Mouse (Mus musculus): ENCODE results near the gene Parp9. TPM values are rescaled to one million over a fixed set of nuclear protein-coding genes. Genes with fewer than 3 reads are reported as not detected.
"Not testable (repeated sequence)": the region's sequence is repeated elsewhere in the genome, so short reads cannot be mapped to it uniquely, and the experiment has no call there.

Gene Parp9
- 2.8 and 4.3 TPM in 2 replicates for polyA plus RNA-seq (2012; rRNA removed)
- 6.9 and 7.6 TPM in 2 replicates for polyA plus RNA-seq (2014; fragmentation: Nextera tagmentation; extraction: Ambion mirVana)

DNA sequence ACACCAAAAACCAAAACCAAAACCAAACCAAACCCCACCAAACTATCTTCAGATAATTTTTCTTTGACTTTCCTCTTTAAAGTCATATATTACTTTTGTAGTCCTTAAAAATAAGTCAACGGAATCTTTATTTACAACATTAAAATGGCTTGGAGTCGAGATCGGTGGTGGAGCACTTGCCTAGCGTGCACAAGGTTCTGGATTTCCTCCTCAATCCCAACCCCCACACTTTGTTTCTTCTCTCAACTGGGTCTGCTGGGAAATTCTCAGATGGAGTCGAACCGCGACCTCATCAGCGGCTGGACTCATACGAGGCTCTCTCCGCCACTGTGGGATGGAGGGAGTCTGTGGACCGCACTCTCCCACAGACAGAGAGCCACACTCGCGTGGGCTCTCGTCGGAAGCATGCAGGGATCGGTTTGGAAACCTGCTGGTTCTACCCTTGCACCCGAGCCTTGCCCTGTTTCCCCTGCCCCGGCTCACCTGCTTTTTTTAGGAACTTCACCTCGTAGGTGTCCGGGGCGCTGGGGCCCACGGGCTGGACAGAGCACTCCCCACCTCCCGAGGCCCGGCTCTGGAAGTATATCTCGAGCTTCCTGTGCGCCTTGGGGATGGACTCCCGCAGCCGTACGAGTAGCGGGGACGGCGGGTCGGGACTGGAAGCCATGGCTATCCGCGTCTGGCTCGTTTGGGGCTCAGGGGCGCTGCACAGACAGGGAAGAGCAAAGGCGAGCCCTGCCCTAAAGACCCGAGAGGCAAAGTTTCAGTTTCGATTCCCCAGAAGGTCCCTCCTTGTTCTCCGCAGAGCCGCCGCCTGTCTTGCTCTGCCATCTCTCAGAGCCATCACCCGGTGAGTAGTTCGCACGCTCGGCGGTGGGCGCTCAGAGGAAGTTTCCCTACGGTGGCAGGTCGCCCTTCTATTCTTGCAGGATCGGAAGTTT is at the start of gene Parp9, which contains the start of gene Dtx3l:
Gene Parp9, plus strand, starts transcription at position 260 of the 941 bp plus-strand sequence.
Gene Dtx3l, minus strand, starts transcription at position 941 of the 941 bp plus-strand sequence.
- DNase-seq (ENCODE audit: low read depth in 3 of 3, low spot score in 3 of 3) (peak; percentile 44 to 65 (median 47)), ATAC-seq (ENCODE audit: insufficient read depth) (peak; percentile 78)
- peaks cover 0 to 8% of the 10 kb centered on the region in 2 experiments; a peak in 1 of 4 replicates for H3K4me1 ChIP-seq (replicated peaks; ENCODE audit: control insufficient read depth in 2 of 2, insufficient read depth in 2 of 2, low read length in 1 of 2)
- peaks cover 2% of the 10 kb centered on the region for H3K36me3 ChIP-seq (replicated peaks; ENCODE audit: control insufficient read depth, insufficient read depth, low read depth)
- peak within 1 kb of the TSS; percentile 85 for H3K4me2 ChIP-seq (ENCODE audit: low read depth)
- H3K9ac ChIP-seq (replicated peaks), result peak within 1 kb of the TSS; percentile 87
- peak within 1 kb of the TSS; percentile 39 for H3K27ac ChIP-seq
- no peaks in the 10 kb centered on the region for H3K9me3 ChIP-seq (ENCODE audit: control insufficient read depth, low read length)
- TF ChIP-seq EP300 (IDR thresholded peaks at IDR 0.05; ENCODE audit: low read depth), result no peak
- no peak for TF ChIP-seq CTCF (IDR thresholded peaks at IDR 0.05; ENCODE audit: low read depth)
- peak within 1 kb of the TSS; percentile 80 to 88 for H3K4me3 ChIP-seq (ENCODE audit: insufficient read depth in 1 of 2, low read depth in 2 of 2, low read length in 2 of 2)
- WGBS (ENCODE audit: insufficient replicate concordance), result under 1% methylated on average over 52 of the region's 52 CpGs
- H3K27me3 ChIP-seq (ENCODE audit: control insufficient read depth, insufficient read depth, low read length), result no peaks in the 10 kb centered on the region

DNA sequence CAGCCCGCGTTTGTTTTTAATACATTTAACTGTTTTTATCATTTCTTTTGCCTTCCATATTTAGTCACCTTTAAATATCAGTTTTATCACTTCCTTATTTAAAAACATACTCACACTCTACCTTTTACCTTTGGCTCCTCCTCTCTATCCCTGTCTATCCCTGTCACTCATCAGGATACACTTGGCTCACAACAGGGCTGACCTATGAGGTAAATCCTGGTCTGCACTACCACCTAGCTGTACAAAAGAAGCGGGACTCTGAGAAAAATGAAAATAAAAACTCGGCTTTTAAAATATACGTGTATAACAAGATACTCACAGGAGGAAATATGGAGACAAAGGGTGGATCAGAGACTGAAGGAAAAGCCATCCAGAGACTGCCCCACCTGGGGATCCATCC is 49.4 kb upstream of the Parp9 start:
- Histone ChIP-seq H3K27ac (no peak overlapping the region), H3K27me3 (ENCODE audit: control insufficient read depth, insufficient read depth, low read length) (no peaks in the 10 kb centered on the region), H3K4me2 (ENCODE audit: low read depth) (no peak overlapping the region), H3K4me3 (ENCODE audit: insufficient read depth in 1 of 2, low read depth in 2 of 2, low read length in 2 of 2) (no peak overlapping the region), H3K4me1 (replicated peaks; ENCODE audit: control insufficient read depth in 2 of 2, insufficient read depth in 2 of 2, low read length in 1 of 2) (no peaks in the 10 kb centered on the region), H3K9ac (replicated peaks) (no peak overlapping the region), H3K36me3 (replicated peaks; ENCODE audit: control insufficient read depth, insufficient read depth, low read depth) (no peaks in the 10 kb centered on the region), H3K9me3 (ENCODE audit: control insufficient read depth, low read length) (no peaks in the 10 kb centered on the region)
- WGBS (ENCODE audit: insufficient replicate concordance), result 64% methylated on average over 5 of the region's 5 CpGs
- no peak for ATAC-seq (ENCODE audit: insufficient read depth)
- TF ChIP-seq EP300 (IDR thresholded peaks at IDR 0.05; ENCODE audit: low read depth) (no peak), CTCF (IDR thresholded peaks at IDR 0.05; ENCODE audit: low read depth) (no peak)
- no peak for DNase-seq (ENCODE audit: low read depth in 3 of 3, low spot score in 3 of 3)

DNA sequence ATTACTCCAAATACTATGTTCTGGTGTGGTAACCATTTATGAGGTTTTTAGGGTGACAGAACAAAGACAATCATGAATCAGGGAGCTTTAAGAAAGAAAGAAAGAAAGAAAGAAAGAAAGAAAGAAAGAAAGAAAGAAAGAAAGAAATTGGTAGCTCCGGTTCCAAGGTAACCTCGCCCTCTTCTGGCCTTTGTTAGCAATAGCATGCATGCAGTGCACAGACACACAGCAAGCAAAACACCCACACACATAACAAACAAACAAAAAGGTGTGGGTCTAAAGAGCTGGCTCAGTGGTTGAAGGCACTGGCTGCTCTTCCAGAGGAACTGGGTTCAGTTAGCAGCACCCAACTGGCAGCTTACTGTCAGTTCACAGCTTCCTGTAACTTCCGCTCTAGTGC is 47.6 kb upstream of the Parp9 start:
- DNase-seq (ENCODE audit: low read depth in 3 of 3, low spot score in 3 of 3), result no peak

DNA sequence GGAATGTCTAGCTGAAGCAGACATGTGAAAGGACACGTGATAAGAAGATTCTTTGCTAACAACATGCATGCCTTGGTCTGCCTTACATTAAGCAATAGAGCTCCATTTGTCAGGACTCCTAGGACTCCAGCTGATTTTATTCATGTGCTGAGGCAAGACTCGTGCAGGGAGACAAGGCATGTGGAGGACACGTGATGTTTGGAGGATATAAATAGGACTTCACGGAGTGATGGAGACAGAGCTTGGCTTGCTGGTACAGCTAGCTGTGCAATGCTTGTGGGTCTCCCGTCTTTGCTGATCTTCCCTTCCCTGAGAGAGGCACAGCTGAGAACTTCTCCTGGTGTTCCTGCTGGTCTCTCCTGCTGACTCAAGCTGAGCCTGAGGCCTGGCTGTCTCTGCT is 46.7 kb upstream of the Parp9 start:
- H3K4me3 ChIP-seq (ENCODE audit: insufficient read depth in 1 of 2, low read depth in 2 of 2, low read length in 2 of 2); DNase-seq (ENCODE audit: low read depth in 3 of 3, low spot score in 3 of 3); ATAC-seq (ENCODE audit: insufficient read depth); H3K36me3 ChIP-seq (replicated peaks; ENCODE audit: control insufficient read depth, insufficient read depth, low read depth); H3K9ac ChIP-seq (replicated peaks); H3K27me3 ChIP-seq (ENCODE audit: control insufficient read depth, insufficient read depth, low read length); H3K27ac ChIP-seq; H3K9me3 ChIP-seq (ENCODE audit: control insufficient read depth, low read length); H3K4me2 ChIP-seq (ENCODE audit: low read depth); H3K4me1 ChIP-seq (replicated peaks; ENCODE audit: control insufficient read depth in 2 of 2, insufficient read depth in 2 of 2, low read length in 1 of 2): not testable (repeated sequence)
- WGBS (ENCODE audit: insufficient replicate concordance), result 69% methylated on average over 5 of the region's 5 CpGs

More for the DNA sequence above, 47.6 kb upstream of the Parp9 start:
- Histone ChIP-seq H3K9me3 (ENCODE audit: control insufficient read depth, low read length) (no peaks in the 10 kb centered on the region), H3K27me3 (ENCODE audit: control insufficient read depth, insufficient read depth, low read length) (no peaks in the 10 kb centered on the region), H3K4me1 (replicated peaks; ENCODE audit: control insufficient read depth in 2 of 2, insufficient read depth in 2 of 2, low read length in 1 of 2) (no peaks in the 10 kb centered on the region), H3K4me3 (ENCODE audit: insufficient read depth in 1 of 2, low read depth in 2 of 2, low read length in 2 of 2) (no peak overlapping the region), H3K9ac (replicated peaks) (no peak overlapping the region), H3K27ac (no peak overlapping the region), H3K36me3 (replicated peaks; ENCODE audit: control insufficient read depth, insufficient read depth, low read depth) (no peaks in the 10 kb centered on the region), H3K4me2 (ENCODE audit: low read depth) (no peak overlapping the region)
- peak; percentile 72 for TF ChIP-seq CTCF (IDR thresholded peaks at IDR 0.05; ENCODE audit: low read depth)
- no peak for TF ChIP-seq EP300 (IDR thresholded peaks at IDR 0.05; ENCODE audit: low read depth)
- no peak for ATAC-seq (ENCODE audit: insufficient read depth)
- WGBS (ENCODE audit: insufficient replicate concordance), result 61% methylated on average over 3 of the region's 3 CpGs

DNA sequence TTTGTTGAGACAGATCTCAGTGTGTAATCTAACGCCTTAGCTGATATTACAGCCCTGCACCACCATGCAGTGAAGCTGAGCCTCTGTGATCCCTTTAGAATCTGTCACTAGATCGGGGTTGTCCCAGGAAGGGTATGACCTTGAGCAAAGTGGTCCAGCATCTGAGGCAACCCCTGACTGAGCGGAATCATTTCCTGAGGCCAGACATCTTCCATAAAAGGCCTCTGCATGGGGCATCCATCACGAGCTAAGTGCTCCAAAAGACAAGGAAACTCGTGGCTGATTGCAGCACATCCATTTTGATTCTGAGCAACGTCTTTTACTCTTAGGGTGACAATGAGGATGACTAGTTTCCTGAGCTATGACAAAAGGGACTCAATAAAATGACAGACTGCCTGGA is 43.3 kb upstream of the Parp9 start:
- Histone ChIP-seq H3K9ac (replicated peaks) (no peak overlapping the region), H3K4me3 (ENCODE audit: insufficient read depth in 1 of 2, low read depth in 2 of 2, low read length in 2 of 2) (no peak overlapping the region), H3K36me3 (replicated peaks; ENCODE audit: control insufficient read depth, insufficient read depth, low read depth) (no peaks in the 10 kb centered on the region), H3K4me1 (replicated peaks; ENCODE audit: control insufficient read depth in 2 of 2, insufficient read depth in 2 of 2, low read length in 1 of 2) (no peaks in the 10 kb centered on the region), H3K27me3 (ENCODE audit: control insufficient read depth, insufficient read depth, low read length) (no peaks in the 10 kb centered on the region), H3K27ac (no peak overlapping the region), H3K4me2 (ENCODE audit: low read depth) (no peak overlapping the region), H3K9me3 (ENCODE audit: control insufficient read depth, low read length) (no peaks in the 10 kb centered on the region)
- DNase-seq (ENCODE audit: low read depth in 3 of 3, low spot score in 3 of 3), result no peak
- TF ChIP-seq CTCF (IDR thresholded peaks at IDR 0.05; ENCODE audit: low read depth) (no peak), EP300 (IDR thresholded peaks at IDR 0.05; ENCODE audit: low read depth) (no peak)
- no peak for ATAC-seq (ENCODE audit: insufficient read depth)
- WGBS (ENCODE audit: insufficient replicate concordance), result 51% methylated on average over 6 of the region's 6 CpGs
